Mouse (Mus musculus): ENCODE measurements around the gene Ift22.

DNA sequence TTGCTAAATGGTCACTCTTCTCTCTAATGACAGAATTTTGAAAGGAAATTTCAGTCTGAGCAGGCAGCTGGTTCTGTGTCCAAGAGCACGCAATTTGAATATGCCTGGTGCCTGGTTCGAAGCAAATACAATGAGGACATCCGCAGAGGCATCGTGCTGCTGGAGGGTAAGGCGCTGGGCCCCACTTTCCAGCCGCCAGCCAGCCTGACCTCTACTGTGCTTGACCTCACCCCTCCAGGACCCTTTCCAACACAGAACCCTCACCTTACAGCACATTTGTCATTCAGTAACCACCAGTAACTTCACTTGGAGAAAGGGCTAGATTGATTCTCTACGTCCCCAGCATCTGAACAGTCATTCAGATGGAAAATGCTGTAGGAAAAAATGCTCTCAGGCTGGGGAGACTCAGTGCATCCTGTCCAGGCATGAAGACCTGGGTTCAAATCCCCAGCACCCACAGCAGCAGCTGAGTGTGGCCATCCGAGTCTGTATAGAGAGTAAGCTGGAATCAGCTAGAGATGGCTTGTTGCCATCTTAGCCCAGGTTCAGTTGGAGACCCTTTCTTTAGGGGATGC is 55.1 kb downstream of the Ift22 start:
- TF ChIP-seq POLR2A (IDR thresholded peaks at IDR 0.05; ENCODE audit: control insufficient read depth, extremely low read depth, insufficient read depth, low read length, poor library complexity) (no peak), CTCF (IDR thresholded peaks at IDR 0.05; ENCODE audit: borderline replicate concordance, control insufficient read depth, extremely low read depth, insufficient read depth, low read length, poor library complexity) (no peak)
